8 mouse cellular contexts compared by ENCODE assay signal in the genomic region with DNA sequence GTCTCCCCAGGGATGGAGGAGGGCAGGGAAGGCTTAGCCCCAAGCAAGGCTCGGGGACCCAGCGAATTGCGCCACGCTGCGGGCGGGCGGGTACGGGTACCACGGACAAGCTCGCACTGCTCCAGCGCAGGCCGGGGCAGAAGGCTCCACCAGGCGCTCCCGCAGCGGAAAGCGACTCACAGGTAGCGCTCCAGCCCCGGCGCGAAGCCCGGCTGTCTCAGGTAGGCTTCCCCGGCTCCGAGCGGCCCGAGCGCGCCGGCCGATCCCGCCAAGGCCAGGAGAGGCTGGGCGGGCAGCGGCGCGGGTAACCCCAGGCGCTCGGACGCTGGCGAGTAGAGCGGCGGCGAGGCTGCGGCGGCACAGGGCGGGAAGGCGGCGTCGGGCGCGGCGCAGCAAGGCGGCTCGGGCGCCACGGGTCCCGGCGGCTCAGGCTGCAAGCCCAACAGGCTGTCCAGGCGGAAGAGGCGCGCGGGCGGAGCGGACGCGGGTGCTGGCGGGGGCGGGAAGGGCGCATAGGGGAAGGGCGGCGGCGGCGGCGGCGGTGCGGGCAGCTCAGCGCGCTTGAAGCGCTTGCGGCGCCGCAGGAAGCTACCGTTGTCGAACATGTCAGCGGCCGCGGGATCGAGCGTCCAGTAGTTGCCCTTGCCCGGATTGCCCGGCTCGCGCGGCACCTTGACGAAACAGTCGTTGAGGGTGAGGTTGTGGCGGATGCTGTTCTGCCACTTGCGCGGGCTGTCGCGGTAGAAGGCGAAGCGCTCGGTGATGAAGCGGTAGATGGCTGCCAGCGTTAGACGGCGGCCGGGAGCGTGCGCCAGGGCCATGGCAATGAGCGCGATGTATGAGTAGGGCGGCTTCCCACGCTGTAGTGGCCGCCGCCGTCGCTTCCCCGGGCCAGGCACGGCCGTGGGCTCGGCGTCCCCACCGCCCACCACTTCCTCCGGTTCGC. TPM values are rescaled to one million over a fixed set of nuclear protein-coding genes. Genes with fewer than 3 reads are reported as not detected.
DNase-seq lines count a peak whose midpoint lies in the region; ATAC-seq lines count a peak whose summit lies in the region.

No protein-coding gene starts in this region.

- H3K4me1 ChIP-seq in embryonic facial prominence, embryonic 15.5 days: peaks cover 11% of the 10 kb centered on the region
- H3K4me1 ChIP-seq in intestine, embryonic 16.5 days (ENCODE audit: control insufficient read depth, insufficient read depth, low read length): peaks cover 12% of the 10 kb centered on the region
- peaks cover 22% of the 10 kb centered on the region for H3K4me1 ChIP-seq in megakaryocyte, embryonic 14.5 days

- H3K36me3 ChIP-seq in embryonic facial prominence, embryonic 15.5 days: no peaks in the 10 kb centered on the region
- no peaks in the 10 kb centered on the region for H3K36me3 ChIP-seq in intestine, embryonic 16.5 days (ENCODE audit: control insufficient read depth, insufficient read depth, low read length)
- no peaks in the 10 kb centered on the region for H3K36me3 ChIP-seq in megakaryocyte, embryonic 14.5 days (replicated peaks; ENCODE audit: low read length)

- no peaks in the 10 kb centered on the region for H3K9me3 ChIP-seq in embryonic facial prominence, embryonic 15.5 days (replicated peaks)
- H3K9me3 ChIP-seq in intestine, embryonic 16.5 days (ENCODE audit: control insufficient read depth, low read length): no peaks in the 10 kb centered on the region
- H3K9me3 ChIP-seq in megakaryocyte, embryonic 14.5 days: no peaks in the 10 kb centered on the region

- H3K4me2 ChIP-seq in embryonic facial prominence, embryonic 15.5 days (replicated peaks): peak overlapping the region; percentile 81
- peak overlapping the region; percentile 78 for H3K4me2 ChIP-seq in intestine, embryonic 16.5 days (ENCODE audit: low read depth, low read length)

- ATAC-seq in embryonic facial prominence, embryonic 15.5 days (ENCODE audit: insufficient number of reproducible peaks, low FRiP score, low TSS enrichment, low read depth): peak; percentile 46; the same call in 1 of the 2 replicates
- peak; percentile 67 for ATAC-seq in intestine, embryonic 16.5 days

- H3K27ac ChIP-seq in embryonic facial prominence, embryonic 15.5 days (replicated peaks): no peak overlapping the region
- H3K27ac ChIP-seq in intestine, embryonic 16.5 days (ENCODE audit: low read length): no peak overlapping the region

- WGBS in embryonic facial prominence, embryonic 15.5 days: under 1% methylated on average over 123 of the region's 125 CpGs
- under 1% methylated on average over 108 of the region's 125 CpGs for WGBS in intestine, embryonic 16.5 days

- peaks cover 83% of the 10 kb centered on the region for H3K27me3 ChIP-seq in embryonic facial prominence, embryonic 15.5 days
- peaks cover 67% of the 10 kb centered on the region for H3K27me3 ChIP-seq in intestine, embryonic 16.5 days (replicated peaks; ENCODE audit: control insufficient read depth, insufficient read depth, low read length)
- H3K27me3 ChIP-seq in megakaryocyte, embryonic 14.5 days (replicated peaks): peaks cover 78% of the 10 kb centered on the region

- no peak overlapping the region; the same call in 1 of the 2 replicates for H3K9ac ChIP-seq in embryonic facial prominence, embryonic 15.5 days
- peak overlapping the region; percentile 43 for H3K9ac ChIP-seq in intestine, embryonic 16.5 days (ENCODE audit: low read depth, low read length)

- peak overlapping the region; percentile 46 for H3K4me3 ChIP-seq in embryonic facial prominence, embryonic 15.5 days (replicated peaks)
- H3K4me3 ChIP-seq in intestine, embryonic 16.5 days (ENCODE audit: low read length): peak overlapping the region; percentile 50
- peak overlapping the region; percentile 89 for H3K4me3 ChIP-seq in megakaryocyte, embryonic 14.5 days (replicated peaks)

- DNase-seq in urinary bladder, postnatal 14 days (ENCODE audit: low spot score): peak; percentile 17
- no peak for DNase-seq in urinary bladder, postnatal 10 days (ENCODE audit: low spot score)
- DNase-seq in urinary bladder, postnatal 25 days (ENCODE audit: low spot score): peak; percentile 9
- no peak for DNase-seq in frontal cortex, postnatal 10 days (ENCODE audit: low spot score in 2 of 2)
- DNase-seq in right cerebral cortex, postnatal 14 days: no peak

RNA-seq across cellular contexts. Expression of a gene that starts 0.6 kb away (rescaled TPM):
- 0.20 TPM in 1 of 2 replicates, not detected in the other for polyA plus RNA-seq in embryonic facial prominence, embryonic 15.5 days (2015; fragmentation: Nextera tagmentation; extraction: Ambion mirVana)
- not detected in 2 replicates for polyA plus RNA-seq in intestine, embryonic 16.5 days (2015; fragmentation: Nextera tagmentation; extraction: Ambion mirVana)
- not detected in 2 replicates for polyA plus RNA-seq in megakaryocyte, embryonic 14.5 days (2012; ENCODE audit: insufficient read depth, low replicate concordance)

RNA-seq across cellular contexts. Expression of a gene that starts 16.6 kb away (rescaled TPM):
- 1.8 and 2.3 TPM in 2 replicates for polyA plus RNA-seq in embryonic facial prominence, embryonic 15.5 days (2015; fragmentation: Nextera tagmentation; extraction: Ambion mirVana)
- 0.11 and 0.21 TPM in 2 replicates for polyA plus RNA-seq in intestine, embryonic 16.5 days (2015; fragmentation: Nextera tagmentation; extraction: Ambion mirVana)
- 1.9 and 5.8 TPM in 2 replicates for polyA plus RNA-seq in megakaryocyte, embryonic 14.5 days (2012; ENCODE audit: insufficient read depth, low replicate concordance)

Comparison
In these comparisons a context has a peak if more than half of its experiments do, and no peak if none do; other contexts are left out.
1. DNase-seq: peak in urinary bladder, postnatal 14 days (single experiment) and urinary bladder, postnatal 25 days (single experiment); none in urinary bladder, postnatal 10 days (single experiment), frontal cortex, postnatal 10 days (0 of 2) and right cerebral cortex, postnatal 14 days (single experiment).
2. Peak in every context shown above with its lines, with median percentiles within 50 percentile points of each other: H3K4me3 ChIP-seq.